ENCODE assay signal across 26 mouse cellular contexts in the genomic region with DNA sequence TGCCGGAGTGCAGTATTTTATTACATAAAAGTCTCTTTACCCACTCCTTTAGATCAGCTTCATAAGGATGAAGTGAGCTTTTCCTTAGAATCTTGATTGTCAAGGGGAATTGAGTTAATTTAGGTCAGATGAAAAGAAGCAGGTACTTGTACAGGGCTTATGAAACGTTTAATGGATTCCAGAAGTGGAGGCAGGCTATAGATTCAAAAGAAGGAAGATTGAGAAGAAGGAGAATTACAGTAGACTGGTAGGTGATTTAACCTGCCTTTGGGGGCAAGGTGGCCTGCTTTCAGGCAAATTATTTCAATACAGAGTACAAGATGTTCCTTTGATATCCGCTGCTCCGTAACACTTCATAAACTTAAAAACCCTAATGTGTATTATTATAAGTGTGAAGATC.
"Had no signal": no experiment of that assay in that cellular context is flagged by ENCODE, and none has a peak within 500 bp of the region (broad histone marks: within the 10 kb centered on the region; RNA-seq: fewer than 3 reads in every experiment).

No protein-coding gene starts in this region.

- H3K27me3 ChIP-seq: heart, embryonic 13.5 days; heart, embryonic 15.5 days; hindbrain, embryonic 12.5 days; limb, embryonic 12.5 days; liver, embryonic 13.5 days; liver, embryonic 15.5 days had no signal

- H3K4me2 ChIP-seq: heart, embryonic 11.5 days; heart, embryonic 13.5 days; heart, embryonic 15.5 days; hindbrain, embryonic 12.5 days; hindbrain, embryonic 14.5 days; limb, embryonic 12.5 days; liver, embryonic 11.5 days; liver, embryonic 13.5 days; liver, embryonic 15.5 days had no signal

- H3K27ac ChIP-seq: heart, adult 2 months; heart, embryonic 13.5 days; heart, embryonic 15.5 days; hindbrain, embryonic 10.5 days; hindbrain, embryonic 12.5 days; hindbrain, embryonic 14.5 days; layer of hippocampus, adult 2 months; left cerebral cortex, adult 2 months; limb, embryonic 12.5 days; liver, embryonic 13.5 days; liver, embryonic 15.5 days had no signal

- H3K36me3 ChIP-seq: heart, embryonic 13.5 days; heart, embryonic 15.5 days; hindbrain, embryonic 10.5 days; hindbrain, embryonic 12.5 days; limb, embryonic 12.5 days; liver, embryonic 13.5 days; liver, embryonic 15.5 days had no signal

- H3K9ac ChIP-seq: heart, embryonic 13.5 days; heart, embryonic 15.5 days; hindbrain, embryonic 12.5 days; hindbrain, embryonic 14.5 days; limb, embryonic 12.5 days; liver, embryonic 13.5 days; liver, embryonic 15.5 days had no signal

- ATAC-seq: hindbrain, embryonic 16.5 days; intestine, embryonic 16.5 days had no signal

- H3K9me3 ChIP-seq: heart, embryonic 13.5 days; heart, embryonic 15.5 days; hindbrain, embryonic 10.5 days; hindbrain, embryonic 12.5 days; limb, embryonic 12.5 days; liver, embryonic 13.5 days; liver, embryonic 15.5 days had no signal

- H3K4me3 ChIP-seq: heart, adult 2 months; heart, embryonic 13.5 days; heart, embryonic 15.5 days; hindbrain, embryonic 10.5 days; hindbrain, embryonic 12.5 days; layer of hippocampus, adult 2 months; left cerebral cortex, adult 2 months; limb, embryonic 12.5 days; liver, embryonic 13.5 days; liver, embryonic 15.5 days had no signal

- DNase-seq: gastrocnemius, postnatal 14 days; gastrocnemius, postnatal 36 days; heart, adult 11 months; heart, adult 2 months; heart, postnatal 14 days; heart, postnatal 36 days; kidney, adult 18-20 months; kidney, adult 8-10 months; kidney, postnatal 10 days; kidney, postnatal 25 days; kidney, postnatal 4 days; liver; liver, embryonic 13.5 days had no signal

- H3K4me1 ChIP-seq: heart, embryonic 13.5 days; heart, embryonic 15.5 days; hindbrain, embryonic 10.5 days; hindbrain, embryonic 12.5 days; limb, embryonic 12.5 days; liver, embryonic 13.5 days; liver, embryonic 15.5 days had no signal
